Mouse (Mus musculus) T-cell, adult 2 months (primary cell): Measurements from ENCODE around the gene Acot13.

ENCODE experiments used
- DNase-seq: peaks from one replicate; pipeline ENCODE4 v3.0.0; 2022; ENCODE audit warnings: low spot score

Gene Acot13

GRCm38 (mm10) chr13:24830756-24831352 lies 486 bp downstream of the Acot13 start:
- no peak for DNase-seq

- DNase-seq, result no peak
Observed at GRCm38 (mm10) chr13:24826116-24826515, 5.2 kb downstream of the Acot13 start.

- DNase-seq, result no peak
Observed at GRCm38 (mm10) chr13:24825587-24825986, 5.8 kb downstream of the Acot13 start.

GRCm38 (mm10) chr13:24824647-24825046 lies 6.7 kb downstream of the Acot13 start:
- DNase-seq, result no peak

- no peak for DNase-seq
Observed at GRCm38 (mm10) chr13:24822663-24823343, 8.5 kb downstream of the Acot13 start.

- DNase-seq, result no peak
Observed at GRCm38 (mm10) chr13:24819931-24820330, 11.4 kb downstream of the Acot13 start.

- DNase-seq, result no peak
Observed at GRCm38 (mm10) chr13:24816125-24817092, 14.9 kb downstream of the Acot13 start.

- DNase-seq, result no peak
Observed at GRCm38 (mm10) chr13:24814616-24815015, 16.7 kb downstream of the Acot13 start.

- DNase-seq, result no peak
Observed at GRCm38 (mm10) chr13:24812521-24812920, 18.8 kb downstream of the Acot13 start.

- no peak for DNase-seq
Observed at GRCm38 (mm10) chr13:24806079-24806478, 25.3 kb downstream of the Acot13 start.

- DNase-seq, result no peak
Observed at GRCm38 (mm10) chr13:24803196-24803595, 28.1 kb downstream of the Acot13 start.

- peak; percentile 30 for DNase-seq
Observed at GRCm38 (mm10) chr13:24802131-24802691, 29.1 kb downstream of the Acot13 start.

GRCm38 (mm10) chr13:24801308-24801921 lies 29.9 kb downstream of the Acot13 start, which contains the start of gene BC005537:
TSS of gene BC005537 (plus strand) at chr13:24801657.
- DNase-seq, result peak; percentile 70

- peak; percentile 98 for DNase-seq
Observed at GRCm38 (mm10) chr13:24800674-24801307, 30.5 kb downstream of the Acot13 start.

- DNase-seq, result peak; percentile 27
Observed at GRCm38 (mm10) chr13:24799925-24800673, 31.2 kb downstream of the Acot13 start.

GRCm38 (mm10) chr13:24799378-24799777 lies 32.0 kb downstream of the Acot13 start:
- no peak for DNase-seq

- no peak for DNase-seq
Observed at GRCm38 (mm10) chr13:24798686-24799085, 32.7 kb downstream of the Acot13 start.

- no peak for DNase-seq
Observed at GRCm38 (mm10) chr13:24792411-24793045, 38.8 kb downstream of the Acot13 start.

- no peak for DNase-seq
Observed at GRCm38 (mm10) chr13:24791349-24791748, 40.0 kb downstream of the Acot13 start.

GRCm38 (mm10) chr13:24787477-24787876 lies 43.9 kb downstream of the Acot13 start:
- DNase-seq, result no peak
